Mouse (Mus musculus): Measurements from ENCODE around the gene Wdr83os. TPM values are rescaled to one million over a fixed set of nuclear protein-coding genes. Genes with fewer than 3 reads are reported as not detected.

Gene Wdr83os
- polyA plus RNA-seq, 1 experiment from 2014 or later = 153 TPM

DNA sequence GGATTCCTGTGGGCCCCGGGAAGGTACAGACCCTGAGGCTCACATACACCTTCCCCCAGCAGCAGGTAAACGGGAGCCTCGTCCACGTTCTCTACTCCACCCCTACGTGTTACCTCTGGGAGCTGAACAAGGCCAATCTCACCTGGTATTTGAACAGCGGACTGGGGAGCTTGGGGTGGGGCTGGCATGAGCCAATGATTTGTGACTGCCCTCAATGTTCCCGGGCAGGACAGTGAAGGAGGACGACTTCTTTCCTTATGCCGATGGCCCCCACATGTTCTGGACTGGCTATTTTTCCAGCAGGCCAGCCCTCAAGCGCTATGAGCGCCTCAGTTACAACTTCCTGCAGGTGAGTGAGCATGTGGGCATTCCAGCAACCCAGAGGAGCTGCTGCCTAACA is 10.3 kb downstream of the Wdr83os start:
- WGBS = 85% methylated on average over 11 of the region's 11 CpGs
- no peak overlapping the region for H3K27ac ChIP-seq (ENCODE audit: low read length)
- no peaks in the 10 kb centered on the region for H3K27me3 ChIP-seq (ENCODE audit: control insufficient read depth, insufficient read depth, low read length)
- H3K4me3 ChIP-seq (ENCODE audit: low read depth, low read length) = no peak overlapping the region
- no peaks in the 10 kb centered on the region for H3K9me3 ChIP-seq (ENCODE audit: control insufficient read depth, low read depth, low read length)
- no peaks in the 10 kb centered on the region for H3K4me1 ChIP-seq (ENCODE audit: control insufficient read depth, insufficient read depth, low read length)
- H3K9ac ChIP-seq (replicated peaks; ENCODE audit: low read depth, low read length) = no peak overlapping the region
- ATAC-seq (ENCODE audit: insufficient number of reproducible peaks, insufficient read depth, low FRiP score, low read depth) = no peak
- no peak overlapping the region for H3K4me2 ChIP-seq (replicated peaks; ENCODE audit: low read depth, low read length)
- peaks cover 17% of the 10 kb centered on the region for H3K36me3 ChIP-seq (ENCODE audit: control insufficient read depth, insufficient read depth, low read length)

DNA sequence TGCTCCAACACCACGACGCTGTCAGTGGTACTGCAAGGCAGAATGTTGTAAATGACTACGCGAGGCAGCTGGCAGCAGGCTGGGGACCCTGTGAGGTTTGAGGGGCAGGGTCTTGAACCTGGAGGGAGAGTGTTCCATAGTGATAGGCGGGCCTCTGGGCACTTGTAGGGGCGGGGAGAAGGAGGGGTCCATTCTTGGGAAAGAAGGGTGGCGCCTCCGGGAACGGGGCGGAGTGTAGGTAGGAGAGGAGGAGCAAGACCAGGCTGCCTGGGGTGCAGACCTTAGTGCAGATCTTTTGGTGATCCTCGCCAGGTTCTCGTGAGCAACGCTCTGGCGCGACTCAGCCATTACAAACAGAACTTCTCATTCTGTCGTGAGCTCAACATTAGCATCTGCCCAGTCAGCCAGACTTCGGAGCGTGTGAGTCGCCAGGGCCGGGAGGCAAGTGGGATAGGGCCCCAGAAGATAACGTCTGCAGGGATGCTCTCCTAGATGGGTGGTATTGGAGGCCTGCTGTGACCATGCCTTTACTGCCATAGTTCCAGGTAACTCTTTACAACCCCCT is 11.1 kb downstream of the Wdr83os start:
- Histone ChIP-seq H3K4me1 (ENCODE audit: control insufficient read depth, insufficient read depth, low read length) (no peaks in the 10 kb centered on the region), H3K36me3 (ENCODE audit: control insufficient read depth, insufficient read depth, low read length) (peaks cover 24% of the 10 kb centered on the region), H3K4me2 (replicated peaks; ENCODE audit: low read depth, low read length) (no peak overlapping the region), H3K9ac (replicated peaks; ENCODE audit: low read depth, low read length) (no peak overlapping the region), H3K27ac (ENCODE audit: low read length) (no peak overlapping the region), H3K9me3 (ENCODE audit: control insufficient read depth, low read depth, low read length) (no peaks in the 10 kb centered on the region), H3K27me3 (ENCODE audit: control insufficient read depth, insufficient read depth, low read length) (no peaks in the 10 kb centered on the region), H3K4me3 (ENCODE audit: low read depth, low read length) (no peak overlapping the region)
- ATAC-seq (ENCODE audit: insufficient number of reproducible peaks, insufficient read depth, low FRiP score, low read depth) = no peak
- 44% methylated on average over 21 of the region's 21 CpGs for WGBS

DNA sequence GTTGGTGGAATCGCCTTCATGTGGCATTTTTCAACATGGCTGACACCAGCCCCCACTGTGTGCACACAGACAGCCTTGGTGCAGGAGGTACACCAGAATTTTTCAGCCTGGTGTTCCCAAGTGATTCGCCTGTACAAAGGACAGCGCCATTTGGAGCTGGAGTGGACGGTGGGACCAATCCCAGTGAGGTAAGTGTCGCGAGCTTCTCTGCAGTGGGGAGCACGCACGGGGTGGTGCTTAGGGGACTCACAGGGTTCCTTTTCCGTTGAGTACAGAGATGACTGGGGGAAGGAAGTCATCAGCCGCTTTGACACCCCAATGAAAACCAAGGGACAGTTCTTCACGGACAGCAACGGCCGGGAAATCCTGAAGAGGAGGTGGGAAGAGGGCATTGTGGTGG is 14.5 kb downstream of the Wdr83os start:
- Histone ChIP-seq H3K27ac (ENCODE audit: low read length) (no peak overlapping the region), H3K9me3 (ENCODE audit: control insufficient read depth, low read depth, low read length) (no peaks in the 10 kb centered on the region), H3K9ac (replicated peaks; ENCODE audit: low read depth, low read length) (no peak overlapping the region), H3K4me1 (ENCODE audit: control insufficient read depth, insufficient read depth, low read length) (no peaks in the 10 kb centered on the region), H3K4me2 (replicated peaks; ENCODE audit: low read depth, low read length) (no peak overlapping the region), H3K4me3 (ENCODE audit: low read depth, low read length) (no peak overlapping the region), H3K36me3 (ENCODE audit: control insufficient read depth, insufficient read depth, low read length) (peaks cover 26% of the 10 kb centered on the region), H3K27me3 (ENCODE audit: control insufficient read depth, insufficient read depth, low read length) (no peaks in the 10 kb centered on the region)
- ATAC-seq (ENCODE audit: insufficient number of reproducible peaks, insufficient read depth, low FRiP score, low read depth) = no peak
- WGBS = 94% methylated on average over 13 of the region's 13 CpGs

DNA sequence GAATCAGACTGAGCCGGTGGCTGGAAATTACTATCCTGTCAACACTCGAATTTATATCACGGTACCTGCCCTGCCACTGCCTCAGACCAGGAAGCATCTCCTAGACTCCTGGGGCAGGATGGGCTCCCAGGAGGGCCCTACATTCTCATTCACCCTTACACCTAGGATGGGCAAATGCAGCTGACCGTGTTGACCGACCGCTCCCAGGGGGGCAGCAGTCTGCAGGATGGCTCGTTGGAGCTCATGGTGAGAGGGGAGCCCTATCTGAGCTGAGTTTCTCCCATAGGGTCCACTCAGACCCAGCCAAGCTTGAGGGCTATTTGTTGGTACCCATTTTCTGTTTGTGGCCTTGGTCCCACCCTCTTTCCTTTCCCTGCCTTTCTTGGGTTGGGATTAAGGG is 15.0 kb downstream of the Wdr83os start:
- WGBS = 89% methylated on average over 7 of the region's 7 CpGs
- no peaks in the 10 kb centered on the region for H3K9me3 ChIP-seq (ENCODE audit: control insufficient read depth, low read depth, low read length)
- H3K4me1 ChIP-seq (ENCODE audit: control insufficient read depth, insufficient read depth, low read length) = no peaks in the 10 kb centered on the region
- no peak for ATAC-seq (ENCODE audit: insufficient number of reproducible peaks, insufficient read depth, low FRiP score, low read depth)
- H3K4me3 ChIP-seq (ENCODE audit: low read depth, low read length) = no peak overlapping the region
- peaks cover 26% of the 10 kb centered on the region for H3K36me3 ChIP-seq (ENCODE audit: control insufficient read depth, insufficient read depth, low read length)
- H3K27me3 ChIP-seq (ENCODE audit: control insufficient read depth, insufficient read depth, low read length) = no peaks in the 10 kb centered on the region
- H3K4me2 ChIP-seq (replicated peaks; ENCODE audit: low read depth, low read length) = no peak overlapping the region
- H3K27ac ChIP-seq (ENCODE audit: low read length) = no peak overlapping the region
- no peak overlapping the region for H3K9ac ChIP-seq (replicated peaks; ENCODE audit: low read depth, low read length)

DNA sequence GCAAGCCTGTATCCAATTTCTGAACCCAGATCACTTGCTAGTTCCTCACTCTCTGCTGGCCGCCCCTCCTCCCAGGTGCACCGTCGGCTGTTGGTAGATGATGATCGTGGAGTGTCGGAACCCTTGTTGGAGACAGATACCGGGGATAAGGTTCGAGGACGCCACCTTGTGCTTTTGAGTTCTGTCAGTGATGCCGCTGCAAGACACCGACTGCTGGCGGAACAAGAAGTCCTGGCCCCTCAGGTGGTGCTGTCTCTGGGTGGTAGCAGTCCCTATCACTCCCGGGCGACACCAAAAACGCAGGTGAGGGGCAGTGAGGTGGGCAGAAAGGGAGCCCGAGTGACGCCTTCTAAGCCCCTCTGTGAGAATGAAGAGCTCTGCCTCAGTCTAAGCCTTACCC is 15.7 kb downstream of the Wdr83os start:
- Histone ChIP-seq H3K36me3 (ENCODE audit: control insufficient read depth, insufficient read depth, low read length) (peaks cover 26% of the 10 kb centered on the region), H3K4me1 (ENCODE audit: control insufficient read depth, insufficient read depth, low read length) (no peaks in the 10 kb centered on the region), H3K4me2 (replicated peaks; ENCODE audit: low read depth, low read length) (no peak overlapping the region), H3K9me3 (ENCODE audit: control insufficient read depth, low read depth, low read length) (no peaks in the 10 kb centered on the region), H3K9ac (replicated peaks; ENCODE audit: low read depth, low read length) (no peak overlapping the region), H3K27ac (ENCODE audit: low read length) (no peak overlapping the region), H3K27me3 (ENCODE audit: control insufficient read depth, insufficient read depth, low read length) (no peaks in the 10 kb centered on the region), H3K4me3 (ENCODE audit: low read depth, low read length) (no peak overlapping the region)
- 93% methylated on average over 16 of the region's 16 CpGs for whole genome bisulfite sequencing
- ATAC-seq (ENCODE audit: insufficient number of reproducible peaks, insufficient read depth, low FRiP score, low read depth) = no peak

DNA sequence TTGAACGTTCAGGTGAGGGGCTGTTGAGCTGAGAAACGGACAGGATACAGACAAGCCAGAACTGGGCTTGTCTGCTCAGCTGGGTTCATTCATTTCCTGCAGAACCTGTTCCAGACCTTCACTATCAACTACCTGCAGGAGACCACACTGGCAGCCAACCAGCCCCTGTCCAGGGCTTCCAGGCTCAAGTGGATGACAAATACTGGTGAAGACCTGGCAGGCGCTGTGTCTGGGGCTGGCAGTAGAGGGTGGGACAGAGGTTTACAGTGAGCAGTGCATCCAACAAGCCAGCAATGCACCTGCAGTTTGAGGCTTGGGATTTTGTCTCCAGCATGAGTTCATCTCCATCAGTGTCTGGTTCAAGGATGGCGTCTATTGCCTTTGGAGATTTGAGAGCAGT is 16.3 kb downstream of the Wdr83os start:
- ATAC-seq (ENCODE audit: insufficient number of reproducible peaks, insufficient read depth, low FRiP score, low read depth) = no peak
- Histone ChIP-seq H3K27me3 (ENCODE audit: control insufficient read depth, insufficient read depth, low read length) (no peaks in the 10 kb centered on the region), H3K9ac (replicated peaks; ENCODE audit: low read depth, low read length) (no peak overlapping the region), H3K9me3 (ENCODE audit: control insufficient read depth, low read depth, low read length) (no peaks in the 10 kb centered on the region), H3K4me1 (ENCODE audit: control insufficient read depth, insufficient read depth, low read length) (no peaks in the 10 kb centered on the region), H3K36me3 (ENCODE audit: control insufficient read depth, insufficient read depth, low read length) (peaks cover 26% of the 10 kb centered on the region), H3K27ac (ENCODE audit: low read length) (no peak overlapping the region), H3K4me2 (replicated peaks; ENCODE audit: low read depth, low read length) (no peak overlapping the region), H3K4me3 (ENCODE audit: low read depth, low read length) (no peak overlapping the region)
- 87% methylated on average over 4 of the region's 4 CpGs for WGBS

DNA sequence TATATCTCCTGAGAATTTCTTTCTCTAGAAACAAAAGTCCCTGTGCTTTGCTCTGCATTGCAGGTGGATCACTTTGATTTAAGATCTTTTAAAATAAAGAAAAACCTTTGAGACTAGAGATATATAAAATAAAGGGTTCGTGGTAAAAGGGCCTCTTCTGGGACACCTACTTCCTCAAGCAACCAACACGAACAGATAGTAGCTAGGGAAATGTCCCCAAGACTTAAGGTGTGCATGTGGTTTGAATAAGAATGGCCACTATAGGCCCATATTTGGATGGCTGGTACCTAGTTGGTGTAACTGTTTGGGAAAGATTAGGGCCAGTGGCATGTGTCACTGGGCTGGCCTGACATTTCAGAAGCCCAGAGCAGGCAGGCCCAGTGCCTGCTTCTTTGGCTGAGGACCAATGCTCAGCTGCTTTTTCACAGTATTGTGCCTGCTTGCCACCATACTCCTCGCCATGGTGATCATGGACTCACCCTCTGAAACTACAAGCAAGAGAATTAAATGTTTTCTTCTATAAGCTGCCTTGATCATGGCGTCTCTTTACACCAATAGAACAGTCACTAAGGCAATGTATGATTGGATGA is 19.6 kb downstream of the Wdr83os start:
- ATAC-seq (ENCODE audit: insufficient number of reproducible peaks, insufficient read depth, low FRiP score, low read depth) = no peak
- Histone ChIP-seq H3K9ac (replicated peaks; ENCODE audit: low read depth, low read length) (no peak overlapping the region), H3K4me3 (ENCODE audit: low read depth, low read length) (no peak overlapping the region), H3K27me3 (ENCODE audit: control insufficient read depth, insufficient read depth, low read length) (no peaks in the 10 kb centered on the region), H3K27ac (ENCODE audit: low read length) (no peak overlapping the region), H3K9me3 (ENCODE audit: control insufficient read depth, low read depth, low read length) (no peaks in the 10 kb centered on the region), H3K4me2 (replicated peaks; ENCODE audit: low read depth, low read length) (no peak overlapping the region), H3K36me3 (ENCODE audit: control insufficient read depth, insufficient read depth, low read length) (peaks cover 22% of the 10 kb centered on the region), H3K4me1 (ENCODE audit: control insufficient read depth, insufficient read depth, low read length) (no peaks in the 10 kb centered on the region)
- 88% methylated on average over 4 of the region's 4 CpGs for WGBS

DNA sequence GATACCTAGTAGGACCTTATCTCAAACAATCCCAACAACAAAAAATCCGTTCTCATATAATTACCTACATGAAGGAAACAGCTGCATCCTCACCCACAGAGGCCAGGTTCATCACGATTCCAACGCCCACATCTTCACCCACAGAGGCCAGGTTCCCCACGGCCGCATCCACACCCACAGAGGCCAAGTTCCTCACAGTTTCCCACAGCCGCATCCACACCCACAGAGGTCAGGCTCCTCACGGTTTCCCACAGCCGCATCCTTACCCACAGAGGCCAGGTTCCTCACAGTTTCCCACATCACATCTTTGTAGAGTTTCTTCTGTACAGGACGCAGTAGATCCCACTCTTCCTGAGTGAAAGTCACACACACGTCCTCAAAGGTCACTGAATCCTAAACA is 32.7 kb downstream of the Wdr83os start:
- no peak for ATAC-seq (ENCODE audit: insufficient number of reproducible peaks, insufficient read depth, low FRiP score, low read depth)

DNA sequence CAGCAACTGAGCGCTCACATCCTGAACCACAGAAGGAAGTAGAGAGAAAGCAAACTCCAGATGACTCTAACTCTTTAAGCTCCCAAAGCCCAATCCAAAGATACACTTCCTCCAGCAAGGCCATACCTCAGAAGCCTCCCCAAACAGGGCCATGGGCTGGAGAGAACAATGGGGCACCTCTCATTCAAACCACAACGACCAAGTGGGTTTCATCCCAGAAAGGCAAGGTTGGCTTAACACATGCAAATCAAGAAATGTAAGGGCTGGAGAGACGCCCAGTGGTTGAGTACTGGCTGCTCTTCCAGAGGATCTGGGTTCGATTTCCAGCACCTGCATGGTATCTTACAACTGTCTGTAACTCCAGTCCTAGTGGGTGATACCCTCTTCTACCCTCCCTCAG is 35.0 kb downstream of the Wdr83os start:
- Histone ChIP-seq H3K27ac (ENCODE audit: low read length) (no peak overlapping the region), H3K4me3 (ENCODE audit: low read depth, low read length) (no peak overlapping the region), H3K9me3 (ENCODE audit: control insufficient read depth, low read depth, low read length) (no peaks in the 10 kb centered on the region), H3K4me2 (replicated peaks; ENCODE audit: low read depth, low read length) (no peak overlapping the region), H3K36me3 (ENCODE audit: control insufficient read depth, insufficient read depth, low read length) (peaks cover 8% of the 10 kb centered on the region; the same call in 1 of the 2 replicates), H3K9ac (replicated peaks; ENCODE audit: low read depth, low read length) (no peak overlapping the region), H3K27me3 (ENCODE audit: control insufficient read depth, insufficient read depth, low read length) (no peaks in the 10 kb centered on the region), H3K4me1 (ENCODE audit: control insufficient read depth, insufficient read depth, low read length) (no peaks in the 10 kb centered on the region)
- no peak for ATAC-seq (ENCODE audit: insufficient number of reproducible peaks, insufficient read depth, low FRiP score, low read depth)
- 76% methylated on average over 4 of the region's 4 CpGs for WGBS

More for the DNA sequence above, 32.7 kb downstream of the Wdr83os start:
- Histone ChIP-seq H3K4me2 (replicated peaks; ENCODE audit: low read depth, low read length) (no peak overlapping the region), H3K27me3 (ENCODE audit: control insufficient read depth, insufficient read depth, low read length) (no peaks in the 10 kb centered on the region), H3K36me3 (ENCODE audit: control insufficient read depth, insufficient read depth, low read length) (peaks cover 17% of the 10 kb centered on the region), H3K9me3 (ENCODE audit: control insufficient read depth, low read depth, low read length) (no peaks in the 10 kb centered on the region), H3K4me1 (ENCODE audit: control insufficient read depth, insufficient read depth, low read length) (no peaks in the 10 kb centered on the region), H3K4me3 (ENCODE audit: low read depth, low read length) (no peak overlapping the region), H3K27ac (ENCODE audit: low read length) (no peak overlapping the region), H3K9ac (replicated peaks; ENCODE audit: low read depth, low read length) (no peak overlapping the region)
- 91% methylated on average over 10 of the region's 10 CpGs for WGBS
